Mouse (Mus musculus): ENCODE measurements around the gene Galnt6. TPM values are rescaled to one million over a fixed set of nuclear protein-coding genes. Genes with fewer than 3 reads are reported as not detected.

The Galnt6 gene
- total RNA-seq, 2 experiments from 2014 or later = 0.34 to 0.40 TPM

GRCm38 (mm10) chr15:100722564-100722963, 6.6 kb downstream of the Galnt6 start:
- intact Hi-C loops (cut with DNase I) = no loop called here
- no peak for DNase-seq

DNA sequence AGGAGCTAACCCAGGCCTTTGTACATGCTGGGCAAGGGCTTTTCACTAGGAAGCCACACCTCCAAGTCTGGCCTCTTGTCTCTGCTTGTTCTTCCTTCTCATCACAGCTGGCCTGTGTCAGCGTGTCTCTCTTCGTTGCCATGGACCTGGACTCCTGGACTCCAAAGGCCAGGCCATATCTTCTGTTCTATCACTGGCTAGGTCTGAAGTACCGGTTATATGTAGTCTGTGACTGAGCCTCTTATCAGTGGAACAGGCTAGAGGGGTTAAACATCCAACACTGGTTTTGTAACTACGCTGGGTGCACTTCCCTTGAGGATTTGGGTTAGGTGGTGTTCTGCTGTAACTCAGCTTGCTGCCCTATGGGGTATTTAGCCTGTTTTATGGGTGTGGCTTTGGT, 7.2 kb downstream of the Galnt6 start:
- no peak for DNase-seq
- intact Hi-C loops (cut with DNase I) = no loop called here

DNA sequence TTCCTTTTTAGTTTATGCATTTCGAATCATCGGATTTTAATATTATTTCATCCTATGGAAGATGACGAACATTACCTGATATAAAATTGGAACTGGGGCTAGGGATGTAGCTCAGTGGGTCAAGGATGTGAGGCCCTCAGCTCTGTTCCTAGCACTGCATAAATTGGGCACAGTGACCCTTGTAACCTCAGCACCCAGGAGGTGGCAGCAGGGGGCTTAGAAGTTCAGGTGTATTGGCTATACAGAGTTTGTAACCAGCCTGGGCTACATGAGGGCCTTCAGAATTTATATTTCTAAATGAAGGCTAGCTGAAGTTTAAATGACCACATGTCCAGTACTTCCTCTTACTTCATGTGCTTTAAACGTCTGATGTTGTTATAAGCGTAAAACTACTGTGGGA, 7.7 kb downstream of the Galnt6 start:
- DNase-seq = no peak
- intact Hi-C loops (cut with DNase I) = no loop called here

GRCm38 (mm10) chr15:100720066-100720465, 9.1 kb downstream of the Galnt6 start:
- intact Hi-C loops (cut with DNase I) = no loop called here

GRCm38 (mm10) chr15:100719217-100719616, 10.0 kb downstream of the Galnt6 start:
- intact Hi-C loops (cut with DNase I) = no loop called here
- no peak for DNase-seq

More at GRCm38 (mm10) chr15:100720066-100720465, 9.1 kb downstream of the Galnt6 start:
- no peak for DNase-seq

- intact Hi-C loops (cut with DNase I) = no loop called here
- DNase-seq = no peak
Observed at GRCm38 (mm10) chr15:100718572-100718971, 10.6 kb downstream of the Galnt6 start.

DNA sequence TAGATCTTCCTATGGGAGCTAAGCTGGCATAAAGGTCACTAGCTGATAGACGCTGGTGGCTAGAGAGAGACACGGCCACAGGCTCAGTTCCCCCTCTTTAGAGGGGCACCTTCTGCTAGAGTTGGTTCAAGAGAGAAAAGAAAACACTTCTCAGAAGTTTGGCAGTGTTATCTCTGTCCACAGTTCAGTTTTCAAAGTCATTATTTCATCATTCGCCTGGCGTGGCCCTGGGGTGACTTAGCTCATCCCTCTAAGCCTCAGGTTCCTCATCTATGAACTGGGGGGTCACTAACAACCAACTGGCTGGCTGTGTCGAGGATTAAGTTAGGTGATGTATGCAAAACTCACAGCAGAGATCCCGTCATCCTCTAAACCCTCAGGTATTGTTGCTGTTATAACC, 11.2 kb downstream of the Galnt6 start:
- no peak for DNase-seq
- intact Hi-C loops (cut with DNase I) = no loop called here

GRCm38 (mm10) chr15:100715399-100715993, 13.7 kb downstream of the Galnt6 start:
- intact Hi-C loops (cut with DNase I) = no loop called here
- no peak for DNase-seq

DNA sequence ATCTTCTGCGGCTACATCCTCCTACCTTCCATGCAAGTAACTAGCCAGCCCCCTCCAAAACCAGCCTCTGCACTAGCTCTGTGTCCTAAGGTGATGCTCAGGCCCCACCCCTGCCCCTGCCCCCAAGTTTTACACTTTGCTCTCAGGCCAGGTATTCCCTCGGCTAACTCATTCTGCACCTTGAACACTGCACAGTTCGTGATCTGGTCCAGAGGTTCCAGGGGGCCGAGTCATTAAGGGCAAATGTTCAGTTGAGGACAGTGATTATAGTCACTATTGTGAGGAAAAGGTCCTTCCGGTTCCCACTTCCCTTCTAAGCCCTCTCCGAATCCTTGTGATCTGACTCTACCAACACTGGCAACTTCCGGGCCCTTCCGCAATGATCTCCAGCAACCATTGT, 14.7 kb downstream of the Galnt6 start:
- intact Hi-C loops (cut with DNase I) = no loop called here
- DNase-seq = no peak

DNA sequence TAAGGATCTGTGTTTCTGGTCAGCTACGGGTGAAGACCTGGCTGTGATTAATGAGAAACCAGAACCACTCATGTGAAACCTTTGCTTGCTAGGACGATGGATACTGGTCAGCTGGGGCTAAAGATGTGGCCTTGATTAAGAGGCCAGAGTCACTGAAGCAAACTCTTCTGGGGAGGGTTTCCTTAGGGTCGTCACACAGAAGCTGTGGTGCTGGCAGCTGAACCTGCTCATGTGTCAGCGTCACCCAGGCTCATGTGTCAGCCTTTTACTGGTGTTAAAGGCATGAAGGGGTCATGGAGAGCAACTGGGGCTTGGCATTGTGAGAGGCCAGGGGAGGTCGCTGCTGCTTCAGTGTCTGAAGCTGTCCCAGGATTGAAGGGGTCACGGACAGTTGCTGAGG, 18.3 kb downstream of the Galnt6 start:
- DNase-seq = no peak
- intact Hi-C loops (cut with DNase I) = no loop called here

DNA sequence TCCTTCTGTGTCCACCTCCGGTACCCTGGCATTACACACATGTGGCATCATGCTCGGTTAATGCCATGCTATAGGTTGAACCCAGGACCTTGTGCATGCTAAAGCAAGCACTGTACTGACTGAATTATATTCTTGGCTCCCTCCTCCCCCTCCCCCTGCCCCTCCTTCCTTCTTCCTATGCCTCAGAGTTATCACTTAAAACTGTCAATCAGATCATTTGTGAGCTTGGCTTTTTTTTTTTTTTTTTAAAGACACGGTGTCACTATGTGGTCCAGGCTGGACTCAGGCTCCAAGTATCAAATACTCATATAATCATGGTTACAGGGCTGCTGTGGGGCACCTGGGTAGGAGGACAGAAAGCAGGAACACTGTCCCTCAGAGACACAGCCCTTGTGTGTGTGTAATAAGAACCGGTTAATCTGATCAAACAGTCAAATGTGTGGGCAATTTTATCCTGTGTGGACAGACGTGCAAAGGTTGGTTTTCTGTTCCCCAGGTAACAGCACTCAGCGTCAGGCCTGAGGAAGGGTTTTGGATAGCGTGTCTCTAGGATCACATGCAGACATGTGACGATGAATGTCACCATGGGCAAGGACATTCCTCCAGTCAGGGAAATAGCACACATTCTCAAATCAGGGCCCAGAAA, 20.6 kb downstream of the Galnt6 start:
- intact Hi-C loops (cut with DNase I) = no loop called here
- DNase-seq = no peak

DNA sequence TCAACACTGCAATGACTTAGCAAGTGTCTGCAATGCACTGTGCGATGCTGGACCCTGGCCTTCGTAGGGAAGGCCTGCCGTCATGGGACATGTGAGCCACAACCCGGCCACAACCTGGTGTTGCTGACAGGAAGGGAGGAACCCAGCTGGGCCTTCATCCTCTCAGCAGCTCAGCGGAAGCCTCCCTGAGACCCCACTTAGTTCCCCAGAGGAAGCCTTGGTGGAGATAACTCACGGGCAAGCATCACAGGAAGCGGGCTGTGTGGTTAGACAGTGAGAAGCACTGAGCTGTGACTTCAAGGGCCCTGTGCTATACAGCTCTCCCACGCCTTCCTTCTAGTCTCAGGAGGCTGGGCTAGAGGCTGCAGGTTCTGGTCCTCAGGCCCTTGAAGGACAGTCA, 22.9 kb downstream of the Galnt6 start:
- intact Hi-C loops (cut with DNase I) = no loop called here
- DNase-seq = no peak

- no peak for DNase-seq
- intact Hi-C loops (cut with DNase I) = no loop called here
Observed at GRCm38 (mm10) chr15:100705376-100705775, 23.8 kb downstream of the Galnt6 start.

DNA sequence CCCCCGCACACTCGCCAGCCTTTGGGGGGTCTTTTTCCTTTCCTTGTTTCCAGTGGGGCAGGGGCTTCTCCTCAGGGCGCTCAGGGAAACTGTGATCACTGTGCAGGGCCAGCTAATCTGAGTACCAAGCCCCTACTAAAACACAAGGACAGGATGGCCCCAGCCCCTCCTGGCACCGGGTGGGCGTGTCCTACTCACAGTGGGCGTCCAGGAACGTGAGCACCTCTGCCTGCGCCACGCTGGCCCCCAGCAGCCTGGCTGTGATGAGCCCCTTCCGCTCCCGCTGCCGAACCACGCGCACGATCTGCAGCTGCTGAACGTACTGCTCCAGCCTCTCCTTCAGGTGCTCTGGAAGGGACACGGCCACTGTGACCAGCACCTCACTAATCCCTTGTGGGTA, 25.3 kb downstream of the Galnt6 start:
- DNase-seq = no peak
- intact Hi-C loops (cut with DNase I) = no loop called here

- DNase-seq = no peak
- intact Hi-C loops (cut with DNase I) = no loop called here
Observed at GRCm38 (mm10) chr15:100701856-100702255, 27.3 kb downstream of the Galnt6 start.

GRCm38 (mm10) chr15:100701108-100701507, 28.1 kb downstream of the Galnt6 start:
- no peak for DNase-seq
- intact Hi-C loops (cut with DNase I) = no loop called here

GRCm38 (mm10) chr15:100700424-100700823, 28.8 kb downstream of the Galnt6 start:
- no peak for DNase-seq
- intact Hi-C loops (cut with DNase I) = no loop called here

- intact Hi-C loops (cut with DNase I) = no loop called here
- DNase-seq = no peak
Observed at GRCm38 (mm10) chr15:100699386-100699785, 29.8 kb downstream of the Galnt6 start.

GRCm38 (mm10) chr15:100698078-100698477, 31.1 kb downstream of the Galnt6 start:
- intact Hi-C loops (cut with DNase I) = no loop called here
- no peak for DNase-seq

DNA sequence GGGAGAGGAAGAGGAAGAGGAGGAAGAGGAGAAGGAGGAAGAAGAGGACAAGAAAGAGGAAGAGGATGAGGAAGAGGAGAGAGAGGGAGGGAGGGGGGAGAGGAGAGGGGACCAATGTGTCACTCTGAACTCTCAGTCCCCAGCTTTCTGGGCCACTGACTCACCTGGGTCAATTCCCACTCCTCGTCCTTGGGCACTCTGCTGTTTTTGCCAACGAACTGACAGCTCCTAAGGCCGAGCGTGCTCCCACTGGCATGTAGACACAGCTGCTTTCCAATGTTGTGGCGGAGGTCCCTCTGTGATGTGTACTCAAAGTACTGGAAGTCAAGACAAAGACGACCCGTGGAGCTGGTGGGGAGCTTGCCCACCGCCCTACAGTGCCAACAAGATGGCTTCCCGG, 34.8 kb downstream of the Galnt6 start:
- intact Hi-C loops (cut with DNase I) = no loop called here
- DNase-seq = no peak

GRCm38 (mm10) chr15:100691990-100692389, 37.2 kb downstream of the Galnt6 start:
- DNase-seq = no peak
- intact Hi-C loops (cut with DNase I) = no loop called here

DNA sequence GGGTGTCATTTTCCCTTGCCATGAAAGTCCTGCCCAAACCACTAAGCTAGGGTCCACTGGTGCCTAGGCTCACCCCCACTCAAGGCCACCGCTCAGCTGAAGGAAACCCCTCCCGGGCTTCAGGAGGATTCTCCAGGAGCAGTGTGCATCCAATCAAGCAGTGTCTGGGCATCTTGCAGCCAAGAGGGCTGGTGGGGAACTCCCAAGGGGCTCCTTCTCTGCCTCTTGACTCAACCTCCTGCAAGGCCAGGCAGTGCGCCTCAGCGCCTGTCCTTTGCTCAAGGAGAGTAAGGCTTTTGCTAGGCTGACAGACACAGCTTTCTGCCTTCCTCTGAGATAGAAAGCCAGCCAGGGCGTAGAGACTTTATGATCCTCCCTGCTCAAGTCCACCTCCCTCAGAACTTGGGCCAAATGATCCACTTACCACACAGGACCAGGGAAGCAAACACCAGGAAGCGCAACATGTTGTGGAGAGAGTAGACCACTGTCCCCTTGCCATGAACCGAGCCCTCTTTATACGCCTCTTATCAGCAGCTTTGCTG, 41.7 kb downstream of the Galnt6 start, which contains the start of gene Cela1:
Cela1 (minus strand) TSS at position 492 of the 542 bp plus-strand sequence.
- no peak for DNase-seq
- intact Hi-C loops (cut with DNase I) = no loop called here
